Mouse (Mus musculus) CH12.LX (cell line): ENCODE results near the gene Cmtm3. TPM values are rescaled to one million over a fixed set of nuclear protein-coding genes. Genes with fewer than 3 reads are reported as not detected.

ENCODE experiments used
- DNase-seq: peaks from one replicate; pipeline ENCODE4 v3.0.0-alpha.2; 2013; ENCODE audit errors: extremely low read depth
- H3K27ac ChIP-seq: 2 replicates; pipeline ENCODE4 v1.5.1; 2012; ENCODE audit warnings: low read depth, mild to moderate bottlenecking, control low read depth, moderate library complexity; ENCODE audit not compliant: insufficient read depth
- H3K27me3 ChIP-seq: replicated peaks from 2 replicates; pipeline ENCODE3; 2012; ENCODE audit warnings: inconsistent platforms
- H3K36me3 ChIP-seq, 2 experiments: replicated peaks in 1 of 2; 2 replicates each; pipeline versions ENCODE3 to v1.6.1; 2012; ENCODE audit warnings: inconsistent platforms in 1 of 2, low read length in 1 of 2, mild to moderate bottlenecking in 1 of 2, mixed read lengths in 1 of 2, moderate library complexity in 1 of 2; ENCODE audit not compliant: control insufficient read depth in 1 of 2, insufficient read depth in 1 of 2
- H3K4me1 ChIP-seq, 2 experiments: 2 replicates each; pipeline ENCODE4 v1.6.1; 2012; ENCODE audit warnings: inconsistent platforms in 1 of 2, moderate library complexity in 1 of 2; ENCODE audit not compliant: insufficient read depth in 2 of 2, control insufficient read depth in 1 of 2
- H3K4me2 ChIP-seq: 2 replicates; pipeline ENCODE4 v1.6.1; 2012; ENCODE audit warnings: low read depth, mild to moderate bottlenecking, control low read depth; ENCODE audit not compliant: poor library complexity, insufficient read depth, severe bottlenecking
- H3K4me3 ChIP-seq, 3 experiments: fragments of 150-350 bp in 1 of 3; sonication (generic) in 1 of 3; replicated peaks in 1 of 3; 2 replicates each; pipeline versions ENCODE3 to v1.5.1; 2011 to 2012; ENCODE audit warnings: low read depth in 2 of 3, low read length in 2 of 3, mild to moderate bottlenecking in 2 of 3, moderate library complexity in 2 of 3, control low read depth in 1 of 3, improper control_type of control experiment in 1 of 3, inconsistent platforms in 1 of 3, mixed read lengths in 1 of 3; ENCODE audit not compliant: poor library complexity in 1 of 3
- H3K79me2 ChIP-seq: replicated peaks from 2 replicates; pipeline ENCODE4 v1.6.1; 2012; ENCODE audit warnings: mild to moderate bottlenecking, moderate library complexity; ENCODE audit not compliant: control insufficient read depth, poor library complexity, insufficient read depth, severe bottlenecking; ENCODE audit errors: extremely low read depth
- H3K9ac ChIP-seq: 2 replicates; pipeline ENCODE4 v1.6.1; 2012; ENCODE audit warnings: low read depth, mild to moderate bottlenecking, control low read depth, moderate library complexity; ENCODE audit not compliant: insufficient read depth
- H3K9me3 ChIP-seq: replicated peaks from 2 replicates; pipeline ENCODE3; 2012; ENCODE audit warnings: low read length, inconsistent platforms, mixed read lengths
- CHD2 ChIP-seq: IDR thresholded peaks from 2 replicates; pipeline ENCODE4 v1.6.1; 2011; ENCODE audit warnings: low read length, improper control_type of control experiment
- CTCF ChIP-seq, 2 experiments: IDR thresholded peaks in 1 of 2; conservative IDR thresholded peaks in 1 of 2; 2 replicates each; pipeline ENCODE4 v1.5.1; 2011 to 2012; ENCODE audit warnings: low read depth in 2 of 2, low read length in 2 of 2, improper control_type of control experiment in 1 of 2, inconsistent platforms in 1 of 2, mild to moderate bottlenecking in 1 of 2, moderate library complexity in 1 of 2
- EP300 ChIP-seq: IDR thresholded peaks from 2 replicates; pipeline ENCODE4 v1.6.1; 2011; ENCODE audit warnings: low read length, improper control_type of control experiment
- HCFC1 ChIP-seq: IDR thresholded peaks from 2 replicates; pipeline ENCODE4 v1.6.1; 2012; ENCODE audit warnings: low read depth, mild to moderate bottlenecking, inconsistent platforms, low read length, improper control_type of control experiment
- IRF4 ChIP-seq: IDR thresholded peaks from 2 replicates; pipeline ENCODE4 v1.6.1; 2014; ENCODE audit warnings: low read depth, mild to moderate bottlenecking, inconsistent platforms, low read length, improper control_type of control experiment
- MAFK ChIP-seq: IDR thresholded peaks from 2 replicates; pipeline ENCODE4 v1.6.1; 2011; ENCODE audit warnings: low read length, improper control_type of control experiment; ENCODE audit not compliant: insufficient replicate concordance
- MEF2A ChIP-seq: IDR thresholded peaks from 2 replicates; pipeline ENCODE4 v1.6.1; 2014; ENCODE audit warnings: low read depth, mild to moderate bottlenecking, inconsistent platforms, low read length, improper control_type of control experiment, borderline replicate concordance
- MXI1 ChIP-seq: IDR thresholded peaks from 2 replicates; pipeline ENCODE4 v1.6.1; 2011; ENCODE audit warnings: mild to moderate bottlenecking, low read depth, low read length, improper control_type of control experiment
- NRF1 ChIP-seq: IDR thresholded peaks from 2 replicates; pipeline ENCODE4 v1.6.1; 2014; ENCODE audit warnings: low read depth, mild to moderate bottlenecking, inconsistent platforms, low read length, improper control_type of control experiment, moderate library complexity
- PAX5 ChIP-seq: IDR thresholded peaks from 2 replicates; pipeline ENCODE4 v1.6.1; 2012; ENCODE audit warnings: low read length, inconsistent platforms, mixed read lengths
- POLR2A ChIP-seq: IDR thresholded peaks from 2 replicates; pipeline ENCODE4 v1.6.1; 2011; ENCODE audit warnings: low read depth, mild to moderate bottlenecking, improper control_type of control experiment, low read length
- RAD21 ChIP-seq: IDR thresholded peaks from 2 replicates; pipeline ENCODE4 v1.6.1; 2011; ENCODE audit warnings: low read depth, mild to moderate bottlenecking, low read length, improper control_type of control experiment, moderate library complexity
- RCOR1 ChIP-seq: conservative IDR thresholded peaks from 2 replicates; pipeline ENCODE4 v1.6.1; 2012; ENCODE audit warnings: low read depth, mild to moderate bottlenecking, inconsistent platforms, low read length, improper control_type of control experiment
- SIN3A ChIP-seq: IDR thresholded peaks from 2 replicates; pipeline ENCODE4 v1.6.1; 2012; ENCODE audit warnings: low read length, improper control_type of control experiment, inconsistent platforms
- UBTF ChIP-seq: IDR thresholded peaks from 2 replicates; pipeline ENCODE4 v1.6.1; 2012; ENCODE audit warnings: low read depth, mild to moderate bottlenecking, inconsistent platforms, low read length, improper control_type of control experiment, moderate library complexity
- USF1 ChIP-seq: IDR thresholded peaks from 2 replicates; pipeline ENCODE4 v1.6.1; 2014; ENCODE audit warnings: low read depth, mild to moderate bottlenecking, inconsistent platforms, low read length, improper control_type of control experiment
- USF2 ChIP-seq: conservative IDR thresholded peaks from 2 replicates; pipeline ENCODE4 v1.6.1; 2011; ENCODE audit warnings: low read depth, low read length, improper control_type of control experiment
- ZKSCAN1 ChIP-seq: IDR thresholded peaks from 2 replicates; pipeline ENCODE4 v1.6.1; 2012; ENCODE audit warnings: low read depth, inconsistent platforms, low read length, improper control_type of control experiment, borderline replicate concordance
- ZNF384 ChIP-seq: IDR thresholded peaks from 2 replicates; pipeline ENCODE4 v1.6.1; 2012; ENCODE audit warnings: low read depth, low read length, improper control_type of control experiment, inconsistent platforms
- dilution Hi-C: fragments of 300-500 bp; cut with MboI; formaldehyde crosslinking; loops from 2 replicates; pipeline ENCODE4 v1.14.3; 2020; ENCODE audit warnings: low sequenced_read_pairs; ENCODE audit not compliant: extremely low pct_unique_long_range_greater_than_20kb, extremely low pct_ligation_motif_present
- in situ Hi-C: fragments of 300-500 bp; cut with MboI; formaldehyde crosslinking; loops from 3 replicates; pipeline ENCODE4 v1.14.3; 2019; ENCODE audit warnings: low sequenced_read_pairs, low pct_ligation_motif_present, low pct_unique_long_range_greater_than_20kb, mixed read lengths
- polyA plus RNA-seq: library from polyadenylated mRNA; unstranded; fragments of >175 nt; gene quantifications from 2 replicates; pipeline ENCODE4 v1.2.1, GENCODE M21; 2012; ENCODE audit warnings: low read depth; ENCODE audit not compliant: insufficient read length
- total RNA-seq, 2 experiments: library from RNA; depleted of rRNA; stranded (reverse); fragments of 300-350 nt in 1 of 2; fragments of >200 nt in 1 of 2; gene quantifications; 2 replicates each; pipeline ENCODE4 v1.2.3; 2012 to 2014

Cmtm3 gene
- total and polyA plus RNA-seq, 3 experiments = 3.9 to 11.0 (median 4.3) TPM

DNA sequence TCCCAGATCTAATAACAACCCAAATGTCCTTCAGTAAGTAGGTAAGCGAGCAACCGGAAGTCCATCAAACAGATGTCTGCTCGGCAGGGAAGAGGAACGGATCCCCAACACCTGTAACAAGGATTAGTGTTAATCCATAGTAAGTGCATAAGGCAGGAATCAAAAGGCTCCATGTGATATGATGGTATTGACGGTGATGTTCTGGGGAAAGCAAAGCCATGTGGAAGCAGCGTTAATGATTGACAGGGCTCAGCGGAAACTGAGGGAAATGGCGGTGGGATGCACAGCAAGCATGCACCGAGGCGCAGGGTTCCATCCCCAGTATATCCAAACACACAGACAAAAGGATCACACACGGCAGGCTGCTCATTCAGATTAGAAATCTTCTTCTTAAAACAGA is 35.1 kb downstream of the Cmtm3 start:
- no peak for TF ChIP-seq MXI1
- no peak for TF ChIP-seq USF1
- TF ChIP-seq CHD2 = no peak
- TF ChIP-seq MAFK = no peak
- no peak for TF ChIP-seq RCOR1
- no peak for TF ChIP-seq ZKSCAN1
- TF ChIP-seq IRF4 = no peak
- TF ChIP-seq NRF1 = no peak
- dilution Hi-C loops = no loop called here
- Histone ChIP-seq H3K4me2 (no peak overlapping the region), H3K79me2 (no peaks in the 10 kb centered on the region), H3K9ac (no peak overlapping the region), H3K4me3 (no peak overlapping the region), H3K27me3 (no peaks in the 10 kb centered on the region), H3K36me3 (peaks cover 0 to 3% of the 10 kb centered on the region in 2 experiments), H3K27ac (no peak overlapping the region), H3K9me3 (no peaks in the 10 kb centered on the region), H3K4me1 (peaks cover 18 to 32% of the 10 kb centered on the region in 2 experiments)
- DNase-seq = no peak
- in situ Hi-C loops = loop anchor here (25.0 kb wide), 1 partner anchor 163 kb away; the partner anchor contains the start of genes Car7 and Nae1

DNA sequence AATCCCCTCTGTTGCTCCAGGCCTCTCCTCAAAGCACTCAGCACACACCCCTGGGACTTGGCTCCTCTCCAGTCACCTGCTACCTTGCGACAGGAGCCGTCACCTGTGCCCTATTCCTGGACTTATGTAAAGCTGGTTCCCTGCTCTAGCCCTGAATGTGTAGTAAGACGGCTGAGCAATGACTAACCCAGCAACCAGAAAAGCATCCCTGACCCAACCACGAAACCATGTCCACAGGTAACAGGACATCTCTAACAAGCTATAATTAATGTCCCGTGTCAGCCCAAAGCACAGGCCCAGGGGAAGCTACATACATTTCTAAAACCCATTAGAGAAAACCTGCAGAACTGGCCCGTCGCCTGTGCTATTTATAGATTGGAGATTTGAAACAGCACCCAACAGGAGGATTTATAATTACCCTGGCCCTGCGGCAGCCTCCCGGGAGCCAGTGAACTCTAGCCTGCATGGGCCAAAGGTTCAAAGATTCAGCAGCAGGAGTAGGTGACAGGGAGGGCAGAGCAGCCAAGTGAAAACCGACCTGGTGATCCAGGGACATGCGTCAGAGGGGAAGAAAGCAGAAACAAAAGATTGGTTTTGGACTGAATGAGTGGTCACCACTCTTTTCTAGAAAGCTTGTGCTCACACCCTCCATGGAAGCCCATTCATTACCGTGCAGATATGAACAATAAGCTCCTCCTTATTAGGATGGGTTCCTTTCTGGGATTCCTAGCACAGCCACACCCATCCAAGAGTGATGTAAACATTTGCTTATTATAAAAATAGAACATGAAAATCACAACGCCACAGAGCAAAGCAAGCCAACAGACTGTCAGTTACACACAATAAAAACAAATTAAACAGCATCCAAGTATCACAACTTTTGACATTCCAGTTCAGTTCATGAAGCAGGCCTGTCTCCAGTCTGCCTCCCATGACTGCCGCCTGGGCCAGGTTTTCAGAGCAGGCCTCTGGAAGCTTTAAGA is 35.9 kb downstream of the Cmtm3 start:
- H3K27me3 ChIP-seq = no peaks in the 10 kb centered on the region
- DNase-seq = no peak
- in situ Hi-C loops (loop anchor here (25.0 kb wide), 1 partner anchor 162 kb away; the partner anchor contains the start of genes Car7 and Nae1), dilution Hi-C loops (no loop called here)
- H3K4me3 ChIP-seq = no peak overlapping the region
- no peak overlapping the region for H3K4me2 ChIP-seq
- no peaks in the 10 kb centered on the region for H3K79me2 ChIP-seq
- H3K4me1 ChIP-seq = peaks cover 18 to 32% of the 10 kb centered on the region in 2 experiments
- TF ChIP-seq PAX5 = no peak
- TF ChIP-seq CTCF (conservative IDR thresholded peaks at IDR 0.05 in 1 of 2, IDR thresholded peaks at IDR 0.05 in 1 of 2; ENCODE audit: low read depth in 2 of 2, low read length in 2 of 2) = no peak
- no peak for TF ChIP-seq UBTF
- no peak for TF ChIP-seq HCFC1
- no peak for TF ChIP-seq USF2
- TF ChIP-seq SIN3A = no peak
- no peak for TF ChIP-seq NRF1
- TF ChIP-seq ZNF384 = no peak
- no peak; the same call in 1 of the 2 replicates for TF ChIP-seq MEF2A
- no peak for TF ChIP-seq EP300
- TF ChIP-seq MAFK = no peak
- TF ChIP-seq RAD21 = no peak
- no peak for TF ChIP-seq POLR2A
- TF ChIP-seq, all 38 proteins: peak for 0
- Histone ChIP-seq H3K9ac (no peak overlapping the region), H3K36me3 (peaks cover 0 to 3% of the 10 kb centered on the region in 2 experiments), H3K27ac (no peak overlapping the region), H3K9me3 (no peaks in the 10 kb centered on the region)
